Mouse (Mus musculus) C2C12 (cell line): ENCODE measurements around the gene Miga1.

Experiments used
- CEBPB ChIP-seq: IDR thresholded peaks from one replicate; pipeline ENCODE4 v1.6.1; 2011; ENCODE audit warnings: low read depth, mild to moderate bottlenecking, control low read depth, moderate library complexity
- CTCF ChIP-seq: IDR thresholded peaks from one replicate; pipeline ENCODE4 v1.5.1; 2011; ENCODE audit not compliant: control insufficient read depth, insufficient read depth, insufficient read length
- FOSL1 ChIP-seq: IDR thresholded peaks from one replicate; pipeline ENCODE4 v1.8.0; 2011; ENCODE audit warnings: mild to moderate bottlenecking, low read length; ENCODE audit not compliant: poor library complexity, insufficient read depth, severe bottlenecking
- MAX ChIP-seq: IDR thresholded peaks from one replicate; pipeline ENCODE4 v1.6.1; 2011; ENCODE audit warnings: mild to moderate bottlenecking, control low read depth
- MYOG ChIP-seq: IDR thresholded peaks from one replicate; pipeline ENCODE4 v1.6.1; 2011; ENCODE audit not compliant: control insufficient read depth, insufficient read length; ENCODE audit errors: extremely low read depth
- USF1 ChIP-seq: IDR thresholded peaks from one replicate; pipeline ENCODE4 v1.6.1; 2011; ENCODE audit warnings: low read depth, mild to moderate bottlenecking, control low read depth, moderate library complexity

DNA sequence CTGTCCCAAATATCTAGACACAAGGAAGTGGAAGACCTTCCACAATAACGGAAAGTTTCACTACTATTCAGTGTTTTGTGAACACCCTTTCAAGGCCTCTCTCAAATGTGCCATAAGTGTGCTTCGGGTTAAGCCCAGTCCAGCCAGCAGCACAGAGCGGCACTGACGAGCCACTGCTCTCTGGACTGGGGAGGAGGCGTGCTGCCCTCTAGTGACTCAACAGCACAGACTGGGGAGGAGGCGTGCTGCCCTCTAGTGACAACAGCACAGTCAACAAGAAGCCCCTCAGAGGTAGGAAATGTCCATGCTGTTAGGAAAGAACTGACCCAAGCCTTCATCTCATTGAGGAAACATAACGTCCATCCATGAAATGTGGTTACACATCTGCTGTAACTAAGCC, 24.6 kb downstream of the Miga1 start:
- TF ChIP-seq CTCF (peak; percentile 95), USF1 (no peak), MAX (no peak), FOSL1 (no peak), MYOG (no peak), CEBPB (no peak)
